Mouse (Mus musculus) G1E (cell line): ENCODE measurements around the gene Irgm1. TPM values are rescaled to one million over a fixed set of nuclear protein-coding genes. Genes with fewer than 3 reads are reported as not detected.

Experiments used
- ATAC-seq: 2 replicates; pipeline ENCODE4 v1.8.0; 2016; ENCODE audit warnings: mild to moderate bottlenecking; ENCODE audit not compliant: insufficient number of reproducible peaks, poor library complexity, low FRiP score, severe bottlenecking; ENCODE audit errors: extremely low read depth
- DNase-seq: peaks from one replicate; pipeline ENCODE4 v3.0.0; 2012; ENCODE audit warnings: low spot score
- H3K27me3 ChIP-seq: 2 replicates; pipeline ENCODE4 v1.6.1; 2012; ENCODE audit warnings: mild to moderate bottlenecking, low read length, inconsistent platforms; ENCODE audit not compliant: insufficient read depth
- H3K36me3 ChIP-seq: replicated peaks from 2 replicates; pipeline ENCODE3; 2012; ENCODE audit warnings: mild to moderate bottlenecking, inconsistent platforms
- H3K4me1 ChIP-seq: 2 replicates; pipeline ENCODE4 v1.6.1; 2012; ENCODE audit warnings: low read depth, low read length, inconsistent platforms, mixed read lengths; ENCODE audit not compliant: insufficient read depth
- H3K4me3 ChIP-seq: 2 replicates; pipeline ENCODE4 v1.5.1; 2012; ENCODE audit warnings: low read depth, mild to moderate bottlenecking, inconsistent platforms, low read length, moderate library complexity, mixed read lengths
- H3K9me3 ChIP-seq: replicated peaks from 2 replicates; pipeline ENCODE4 v1.6.1; 2012; ENCODE audit warnings: inconsistent platforms
- CTCF ChIP-seq: IDR thresholded peaks from 2 replicates; pipeline ENCODE4 v1.5.1; 2012; ENCODE audit warnings: low read depth, low read length, inconsistent platforms, mixed read lengths
- GATA1 ChIP-seq: IDR thresholded peaks from 2 replicates; pipeline ENCODE4 v1.6.1; 2012; ENCODE audit warnings: borderline replicate concordance, low read length, inconsistent platforms, mixed read lengths
- GATA2 ChIP-seq: IDR thresholded peaks from 2 replicates; pipeline ENCODE4 v1.6.1; 2012; ENCODE audit warnings: low read depth, low read length, inconsistent platforms, borderline replicate concordance
- POLR2AphosphoS5 ChIP-seq: IDR thresholded peaks from 2 replicates; pipeline ENCODE4 v1.6.1; 2012; ENCODE audit warnings: low read depth, low read length, inconsistent platforms; ENCODE audit not compliant: insufficient replicate concordance
- TAL1 ChIP-seq: conservative IDR thresholded peaks from 2 replicates; pipeline ENCODE4 v1.6.1; 2012; ENCODE audit warnings: low read depth, low read length, inconsistent platforms, mixed read lengths
- polyA plus RNA-seq: library from polyadenylated mRNA; stranded (reverse); fragments of >175 nt; gene quantifications from 2 replicates; pipeline ENCODE4 v1.2.3, GENCODE M21; 2012
- total RNA-seq, 2 experiments: library from RNA; stranded (forward) in 1 of 2; stranded (reverse) in 1 of 2; fragments of 200-1000 nt in 1 of 2; fragments of >200 nt in 1 of 2; fragmentation: Nextera tagmentation in 1 of 2; gene quantifications; 2 replicates each; pipeline ENCODE4 v1.2.3; 2014 to 2017

Irgm1 gene
- total and polyA plus RNA-seq, 3 experiments: 2.9 to 75.4 (median 39.3) TPM

DNA sequence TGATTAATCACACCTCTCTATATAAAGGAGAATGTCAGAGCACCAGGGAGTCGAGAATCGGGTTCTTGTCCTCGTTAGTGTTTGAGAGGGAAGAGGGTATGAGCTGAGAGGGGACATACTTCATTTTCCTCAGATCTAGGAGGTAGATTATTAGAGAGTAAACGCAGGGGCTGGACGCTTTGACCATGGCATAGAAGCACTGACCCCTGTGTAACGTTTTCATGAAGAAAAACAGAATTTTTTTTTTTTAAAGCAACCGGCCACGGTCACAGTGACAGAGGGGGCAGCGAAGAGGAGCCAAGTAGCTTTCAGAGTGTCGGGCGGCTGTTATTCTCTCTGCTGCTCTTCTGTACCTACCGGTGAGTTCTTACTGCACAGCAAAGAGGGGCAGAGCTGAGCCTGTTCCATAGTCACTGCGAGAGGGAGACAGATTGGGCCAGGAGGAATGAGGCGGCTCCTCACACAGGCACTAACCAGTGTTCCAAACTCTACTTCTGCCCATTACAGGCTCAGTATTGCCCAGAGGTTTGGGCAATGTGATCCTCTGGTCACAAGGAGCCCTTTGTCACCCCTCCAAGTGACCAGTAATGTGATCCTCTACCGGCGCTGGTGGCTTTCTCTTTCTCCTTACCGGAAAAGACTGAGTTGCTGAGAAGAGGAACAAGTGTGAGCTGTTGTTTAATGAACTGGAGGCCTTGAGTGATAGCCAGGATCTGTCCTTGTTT lies 496 bp upstream of the Irgm1 start:
- DNase-seq: no peak
- H3K4me1 ChIP-seq: peaks cover 73% of the 10 kb centered on the region
- ATAC-seq: 0 out of 2 replicates have a peak, but pooled peaks have one; percentile 5
- no peaks in the 10 kb centered on the region for H3K27me3 ChIP-seq
- TF ChIP-seq TAL1 (no peak), POLR2AphosphoS5 (no peak), GATA2 (no peak), GATA1 (no peak), CTCF (no peak)
- H3K36me3 ChIP-seq: peaks cover 24% of the 10 kb centered on the region
- no peaks in the 10 kb centered on the region for H3K9me3 ChIP-seq
- peak overlapping the region; percentile 75 for H3K4me3 ChIP-seq

- DNase-seq (no peak), ATAC-seq (no peak)
- Histone ChIP-seq H3K9me3 (no peaks in the 10 kb centered on the region), H3K27me3 (no peaks in the 10 kb centered on the region), H3K4me1 (peaks cover 74% of the 10 kb centered on the region), H3K36me3 (peaks cover 30% of the 10 kb centered on the region), H3K4me3 (peak overlapping the region; percentile 75)
- TF ChIP-seq CTCF: no peak
- TF ChIP-seq POLR2AphosphoS5: no peak
- TF ChIP-seq GATA2: no peak
- no peak for TF ChIP-seq GATA1
- TF ChIP-seq TAL1: no peak
These were observed 702 bp downstream of the Irgm1 start for GRCm38 (mm10) chr11:48870781-48871180.

DNA sequence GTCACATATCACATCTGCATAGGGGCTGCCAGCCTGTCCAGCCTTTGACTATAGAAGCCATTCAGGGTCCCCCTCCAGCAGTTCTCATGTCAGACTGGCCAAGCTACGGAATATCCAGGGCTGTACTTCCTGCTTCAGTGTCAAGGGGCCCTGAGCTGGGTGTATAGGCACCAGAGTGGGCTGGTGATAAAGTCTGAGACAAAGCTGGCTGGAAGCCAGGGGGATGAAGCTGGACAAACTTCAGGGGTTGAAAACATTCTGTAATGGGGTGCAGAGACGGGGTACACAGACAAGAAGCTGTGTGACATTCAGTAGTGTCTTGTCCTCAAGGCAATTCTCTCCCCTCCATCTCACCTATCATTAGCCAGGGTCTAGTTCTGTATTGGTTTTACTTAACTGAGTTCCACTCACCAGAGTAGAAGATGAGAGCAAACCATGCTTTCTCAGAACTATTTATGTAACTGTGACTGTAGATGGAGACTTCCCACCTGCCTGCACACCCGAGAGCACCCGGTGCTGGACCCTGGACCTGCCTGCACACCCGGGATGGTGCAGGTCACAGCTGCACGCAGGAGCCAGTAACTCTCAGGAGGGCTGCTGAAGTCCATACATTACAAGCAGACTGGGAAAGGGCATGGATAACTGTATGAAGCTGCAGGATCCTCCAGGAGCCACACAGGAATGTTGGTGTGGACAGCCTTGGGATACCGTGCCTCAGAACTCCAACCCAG lies 1.9 kb downstream of the Irgm1 start:
- Histone ChIP-seq H3K27me3 (no peaks in the 10 kb centered on the region), H3K4me1 (peaks cover 69% of the 10 kb centered on the region), H3K36me3 (peaks cover 37% of the 10 kb centered on the region), H3K9me3 (no peaks in the 10 kb centered on the region), H3K4me3 (peak overlapping the region; percentile 75)
- TF ChIP-seq TAL1: no peak
- no peak for TF ChIP-seq GATA2
- no peak for TF ChIP-seq GATA1
- TF ChIP-seq POLR2AphosphoS5: no peak
- TF ChIP-seq CTCF: no peak
- DNase-seq (peak; percentile 58), ATAC-seq (no peak)

GRCm38 (mm10) chr11:48866481-48866880 lies 5.0 kb downstream of the Irgm1 start:
- Histone ChIP-seq H3K9me3 (no peaks in the 10 kb centered on the region), H3K36me3 (peaks cover 51% of the 10 kb centered on the region), H3K4me1 (peaks cover 42% of the 10 kb centered on the region), H3K4me3 (no peak overlapping the region), H3K27me3 (no peaks in the 10 kb centered on the region)
- TF ChIP-seq GATA2 (no peak), TAL1 (no peak), GATA1 (no peak)
- ATAC-seq (no peak), DNase-seq (no peak)

DNA sequence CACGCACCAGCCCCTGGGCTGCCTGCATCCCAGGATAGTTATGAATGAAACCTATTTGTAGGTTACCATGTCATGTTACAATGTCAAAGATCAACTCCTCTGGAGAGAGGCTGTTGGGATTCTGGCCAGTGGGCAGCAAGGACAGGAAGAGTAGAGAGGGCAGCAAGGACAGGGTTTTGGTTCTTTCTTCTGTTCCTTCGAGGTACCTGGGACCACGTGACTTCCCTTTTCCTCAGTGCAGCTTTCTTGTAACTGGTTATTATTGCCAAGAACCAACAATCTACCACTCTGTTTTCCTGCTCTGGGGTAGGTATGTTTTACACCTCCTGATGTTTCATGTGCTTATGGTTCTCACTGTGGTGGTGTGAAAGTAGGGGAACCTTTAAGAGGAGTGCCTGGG lies 7.7 kb downstream of the Irgm1 start:
- no peaks in the 10 kb centered on the region for H3K27me3 ChIP-seq
- no peaks in the 10 kb centered on the region for H3K9me3 ChIP-seq
- ATAC-seq (no peak), DNase-seq (no peak)
- peaks cover 31% of the 10 kb centered on the region for H3K4me1 ChIP-seq
- H3K4me3 ChIP-seq: no peak overlapping the region
- peaks cover 51% of the 10 kb centered on the region for H3K36me3 ChIP-seq
- TF ChIP-seq GATA1 (no peak), TAL1 (no peak), CTCF (no peak), GATA2 (no peak), POLR2AphosphoS5 (no peak)

GRCm38 (mm10) chr11:48862784-48863319 lies 8.6 kb downstream of the Irgm1 start:
- DNase-seq: no peak
- H3K9me3 ChIP-seq: no peaks in the 10 kb centered on the region
- TF ChIP-seq GATA2 (no peak), TAL1 (no peak), POLR2AphosphoS5 (no peak), CTCF (no peak), GATA1 (no peak)
- ATAC-seq: no peak
- no peaks in the 10 kb centered on the region for H3K27me3 ChIP-seq
- peaks cover 32% of the 10 kb centered on the region for H3K4me1 ChIP-seq
- H3K36me3 ChIP-seq: peaks cover 45% of the 10 kb centered on the region
- no peak overlapping the region for H3K4me3 ChIP-seq
